Mouse (Mus musculus) adrenal gland, adult 8-10 months (tissue): ENCODE results near the gene B4galt7. TPM values are rescaled to one million over a fixed set of nuclear protein-coding genes. Genes with fewer than 3 reads are reported as not detected.

Experiments
- total RNA-seq, 4 experiments: library from RNA; stranded (reverse); gene quantifications; 2 replicates each; pipeline ENCODE4 v1.2.4; 2022

The B4galt7 gene
- total RNA-seq, 4 experiments from 2014 or later = 14.9 to 18.5 (median 16.5) TPM

Other genes with a start within 250 kb of the B4galt7 start
- 100 to 1,000 TPM; 112 to 127 (median 118) TPM for gene Lman2, start 237.1 kb upstream of the B4galt7 start, total RNA-seq
- 1 to 10 TPM in 1 of 4 experiments, under 1 TPM in 3; 0.45 to 1.8 (median 0.88) TPM for gene Rgs14, start 230.2 kb upstream of the B4galt7 start, total RNA-seq
- not detected for gene Slc34a1, start 201.7 kb upstream of the B4galt7 start, total RNA-seq
- gene Pfn3, start 184.7 kb upstream of the B4galt7 start, total RNA-seq = not detected
- gene F12, start 173.1 kb upstream of the B4galt7 start, total RNA-seq = under 1 TPM in 3 of 4 experiments, not detected in 1; 0.17 to 0.71 (median 0.43) TPM
- 10 to 100 TPM; 36.0 to 55.3 (median 48.6) TPM for gene Grk6, start 154.8 kb upstream of the B4galt7 start, total RNA-seq
- 1 to 10 TPM; 2.3 to 4.3 (median 3.7) TPM for gene Prr7, start 135.6 kb upstream of the B4galt7 start, total RNA-seq
- gene Dbn1, start 111.8 kb upstream of the B4galt7 start, total RNA-seq = 10 to 100 TPM; 13.6 to 33.8 (median 24.0) TPM
- gene Pdlim7, start 86.2 kb upstream of the B4galt7 start, total RNA-seq = 10 to 100 TPM; 10.9 to 23.8 (median 18.3) TPM
- gene Dok3, start 70.6 kb upstream of the B4galt7 start, total RNA-seq = 1 to 10 TPM; 4.0 to 7.2 (median 4.7) TPM
- 10 to 100 TPM; 47.0 to 58.7 (median 52.7) TPM for gene Ddx41, start 63.2 kb upstream of the B4galt7 start, total RNA-seq
- gene Fam193b, start 28.8 kb upstream of the B4galt7 start, total RNA-seq = 100 to 1,000 TPM in 1 of 4 experiments, 10 to 100 TPM in 3; 47.1 to 102 (median 72.8) TPM
- 100 to 1,000 TPM; 177 to 220 (median 189) TPM for gene Tmed9, start 26.2 kb upstream of the B4galt7 start, total RNA-seq
- 10 to 100 TPM; 30.2 to 44.0 (median 35.5) TPM for gene Caml, start 23.1 kb downstream of the B4galt7 start, total RNA-seq
- 10 to 100 TPM; 29.1 to 58.6 (median 48.5) TPM for gene Ddx46, start 35.1 kb downstream of the B4galt7 start, total RNA-seq
- 10 to 100 TPM; 60.0 to 63.6 (median 61.4) TPM for gene B230219D22Rik, start 93.2 kb downstream of the B4galt7 start, total RNA-seq
- 10 to 100 TPM; 77.7 to 92.8 (median 82.7) TPM for gene Txndc15, start 114.8 kb downstream of the B4galt7 start, total RNA-seq
- gene Pcbd2, start 127.5 kb downstream of the B4galt7 start, total RNA-seq = 10 to 100 TPM; 69.2 to 80.6 (median 74.7) TPM
- 1 to 10 TPM in 1 of 4 experiments, under 1 TPM in 3; 0.32 to 1.1 (median 0.39) TPM for gene Catsper3, start 184.7 kb downstream of the B4galt7 start, total RNA-seq
- gene Pitx1, start 236.3 kb downstream of the B4galt7 start, total RNA-seq = not detected